Mouse (Mus musculus) WW6 (cell line): ENCODE measurements around the gene Isg20.

ENCODE experiments used
- DNase-seq: peaks from one replicate; pipeline ENCODE4 v3.0.0-alpha.2; 2013; ENCODE audit warnings: low read depth, low spot score

Gene Isg20

GRCm38 (mm10) chr7:78954619-78955018, 41.4 kb downstream of the Isg20 start:
- DNase-seq: no peak

DNA sequence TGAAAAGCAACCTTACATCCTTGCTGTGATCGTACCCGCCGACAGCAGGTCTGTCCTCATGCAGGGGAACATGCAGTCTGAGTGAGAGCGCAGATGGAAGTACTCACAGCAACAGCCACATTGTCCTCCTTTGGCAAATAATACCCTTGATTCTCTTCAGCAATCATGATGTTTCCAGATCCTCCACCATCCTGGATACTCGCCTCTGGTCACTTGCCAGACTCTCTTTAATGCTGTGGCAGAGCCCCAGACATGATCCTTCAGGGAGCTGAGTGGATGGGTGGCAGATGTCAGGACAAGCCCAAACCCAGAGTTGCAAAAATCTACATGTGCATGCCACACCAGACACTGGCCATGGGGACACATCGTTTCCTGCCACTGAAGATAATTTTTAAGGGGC, 41.9 kb downstream of the Isg20 start:
- DNase-seq: no peak

GRCm38 (mm10) chr7:78958499-78959073, 45.4 kb downstream of the Isg20 start:
- no peak for DNase-seq

DNA sequence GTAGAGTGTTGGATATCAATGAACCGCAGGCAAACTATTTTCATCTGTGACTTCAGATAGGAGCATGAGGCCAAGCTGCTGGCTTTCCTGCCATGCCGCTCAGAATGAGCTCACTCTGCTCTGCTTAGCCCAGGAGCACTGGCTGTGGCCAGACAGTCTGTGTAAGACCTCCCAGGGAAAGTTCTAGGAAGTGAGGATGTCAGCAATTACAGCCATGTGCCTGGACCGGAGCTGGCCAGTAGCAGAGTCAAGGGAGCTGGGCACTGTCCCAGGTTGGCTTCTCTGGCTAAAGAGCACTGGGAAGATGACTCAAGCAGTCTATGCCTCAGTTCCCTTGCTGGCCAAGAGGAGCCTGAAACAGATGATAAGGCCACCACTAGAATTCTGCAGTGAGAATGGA, 50.7 kb downstream of the Isg20 start:
- DNase-seq: no peak
